Mouse (Mus musculus) limb, embryonic 11.5 days (tissue): Measurements from ENCODE around the gene Kpna2. TPM values are rescaled to one million over a fixed set of nuclear protein-coding genes. Genes with fewer than 3 reads are reported as not detected.

Experiments
- ATAC-seq: fragments of 200-750 bp; cut with Nextera tagmentation; 2 replicates; pipeline ENCODE4 v1.8.0; 2017; ENCODE audit warnings: low read depth; ENCODE audit not compliant: insufficient number of reproducible peaks, low FRiP score, low TSS enrichment
- DNase-seq: peaks from one replicate; pipeline ENCODE4 v3.0.0-alpha.2; 2015; ENCODE audit warnings: low spot score
- H3K27ac ChIP-seq: fragments of 300-500 bp; sonication (generic); replicated peaks from 2 replicates; pipeline ENCODE4 v1.5.1; 2014; ENCODE audit warnings: low read depth, mild to moderate bottlenecking, low read length
- H3K27me3 ChIP-seq: fragments of 300-500 bp; sonication (generic); 2 replicates; pipeline ENCODE4 v1.6.1; 2014; ENCODE audit warnings: mild to moderate bottlenecking, low read length, mixed read lengths; ENCODE audit not compliant: control insufficient read depth, insufficient read depth
- H3K36me3 ChIP-seq: fragments of 300-500 bp; sonication (generic); 2 replicates; pipeline ENCODE4 v1.6.1; 2014; ENCODE audit warnings: mild to moderate bottlenecking, low read length, moderate library complexity, mixed read lengths; ENCODE audit not compliant: control insufficient read depth, insufficient read depth
- H3K4me1 ChIP-seq: fragments of 300-500 bp; sonication (generic); 2 replicates; pipeline ENCODE4 v1.6.1; 2014; ENCODE audit warnings: low read length, mixed read lengths; ENCODE audit not compliant: control insufficient read depth, insufficient read depth
- H3K4me2 ChIP-seq: fragments of 300-500 bp; sonication (generic); 2 replicates; pipeline ENCODE4 v1.6.1; 2014; ENCODE audit warnings: low read depth, mild to moderate bottlenecking, moderate library complexity; ENCODE audit not compliant: severe bottlenecking
- H3K4me3 ChIP-seq: fragments of 300-500 bp; sonication (generic); 2 replicates; pipeline ENCODE4 v1.5.1; 2014; ENCODE audit warnings: low read depth, low read length
- H3K9ac ChIP-seq: fragments of 300-500 bp; sonication (generic); 2 replicates; pipeline ENCODE4 v1.6.1; 2014; ENCODE audit warnings: mild to moderate bottlenecking, low read length
- H3K9me3 ChIP-seq: fragments of 300-500 bp; sonication (generic); 2 replicates; pipeline ENCODE4 v1.6.1; 2016; ENCODE audit warnings: low read length; ENCODE audit not compliant: control insufficient read depth
- WGBS: fragments of 180-500 bp; shearing (Covaris S2); extraction: QIAGEN DNeasy Blood & Tissue Kit; methylation state at CpG from one replicate; pipeline ENCODE4 v1.1.7; 2014; 5-methylcytosine and 5-hydroxymethylcytosine counted together
- polyA plus RNA-seq: library from polyadenylated mRNA; unstranded; fragments of >200 nt; fragmentation: Nextera tagmentation; extraction: Ambion mirVana; gene quantifications from 2 replicates; pipeline ENCODE4 v1.2.1, GENCODE M21; 2014

The Kpna2 gene
- polyA plus RNA-seq, 1 experiment from 2014 or later: 640 TPM

DNA sequence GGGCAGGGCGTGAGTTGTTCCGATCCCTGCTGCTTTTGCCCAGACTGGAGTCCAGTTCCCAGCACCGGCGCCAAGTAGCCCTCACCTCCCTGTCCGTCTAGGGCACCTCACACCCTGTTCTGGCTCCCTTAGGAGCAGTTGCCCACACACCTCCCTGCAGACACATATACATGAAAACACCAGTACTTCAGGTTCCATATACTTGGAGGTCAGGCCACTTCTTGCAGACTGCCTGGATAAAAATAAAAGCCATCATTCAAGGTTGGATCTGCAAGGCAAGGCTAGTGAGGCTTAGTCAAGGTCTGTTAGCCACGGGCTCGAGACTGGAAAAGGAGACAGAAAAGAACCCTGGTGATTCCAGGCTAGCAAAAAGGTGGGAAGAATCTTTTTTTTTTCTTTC lies 32.3 kb upstream of the Kpna2 start:
- no peaks in the 10 kb centered on the region for H3K36me3 ChIP-seq

DNA sequence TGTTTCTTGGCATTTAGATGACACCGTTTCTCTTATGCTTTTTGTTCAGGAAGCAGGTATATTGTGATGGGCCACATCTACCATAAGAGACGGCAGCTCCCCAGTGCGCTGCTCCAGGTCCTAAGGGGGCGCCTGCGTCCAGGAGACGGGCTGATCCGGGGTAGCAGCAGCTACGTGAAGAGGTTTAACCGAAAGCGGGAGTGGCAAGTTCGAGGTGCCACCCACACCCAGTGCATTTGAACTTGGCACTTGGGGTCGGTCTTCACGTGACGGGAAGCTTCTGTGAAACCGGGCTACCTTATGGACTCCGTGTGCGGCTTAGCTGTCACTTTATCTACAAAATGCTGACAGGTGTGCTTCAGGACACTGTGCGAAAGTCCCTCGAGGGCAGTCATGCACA lies 30.2 kb upstream of the Kpna2 start:
- H3K27ac ChIP-seq: no peak overlapping the region
- H3K36me3 ChIP-seq: no peaks in the 10 kb centered on the region
- ATAC-seq (no peak), DNase-seq (no peak)
- no peak overlapping the region for H3K4me2 ChIP-seq
- WGBS: 55% methylated on average over 19 of the region's 19 CpGs
- no peak overlapping the region for H3K4me3 ChIP-seq
- no peak overlapping the region for H3K9ac ChIP-seq
- H3K4me1 ChIP-seq: peaks cover 9% of the 10 kb centered on the region; the same call in 1 of the 2 replicates
- H3K9me3 ChIP-seq: no peaks in the 10 kb centered on the region
- H3K27me3 ChIP-seq: 0 out of 2 replicates have a peak, but pooled peaks cover 5% of the 10 kb centered on the region

More for the DNA sequence above, 32.3 kb upstream of the Kpna2 start:
- Histone ChIP-seq H3K9ac (no peak overlapping the region), H3K27ac (no peak overlapping the region), H3K4me1 (no peaks in the 10 kb centered on the region), H3K4me2 (no peak overlapping the region), H3K4me3 (no peak overlapping the region), H3K9me3 (no peaks in the 10 kb centered on the region), H3K27me3 (0 out of 2 replicates have a peak, but pooled peaks cover under 1% of the 10 kb centered on the region)
- DNase-seq (no peak), ATAC-seq (no peak)
- WGBS: 55% methylated on average over 7 of the region's 7 CpGs

DNA sequence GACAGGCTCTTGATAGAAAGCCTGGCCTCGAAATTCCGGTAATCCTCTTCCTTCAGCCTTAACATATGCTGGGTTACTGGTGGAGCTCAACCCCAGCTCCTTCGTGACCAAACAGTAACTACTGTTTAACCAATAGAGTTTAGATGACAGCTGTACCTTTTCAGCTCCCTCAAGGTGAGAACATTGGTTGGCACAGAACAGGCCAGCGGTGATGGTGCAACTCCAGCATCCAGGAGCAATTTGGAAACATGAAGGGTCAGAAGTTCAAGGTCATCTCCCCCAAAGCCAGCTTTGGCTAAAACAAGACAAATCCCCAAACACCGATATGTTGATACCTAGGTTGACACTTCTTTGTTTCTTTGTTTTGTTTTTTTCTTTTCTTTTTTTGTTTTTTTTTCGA lies 29.4 kb upstream of the Kpna2 start:
- WGBS: 62% methylated on average over 6 of the region's 6 CpGs
- Histone ChIP-seq H3K9me3 (no peaks in the 10 kb centered on the region), H3K9ac (peak overlapping the region; percentile 68; the same call in 1 of the 2 replicates), H3K36me3 (no peaks in the 10 kb centered on the region), H3K4me2 (peak overlapping the region; percentile 68), H3K27me3 (0 out of 2 replicates have a peak, but pooled peaks cover 5% of the 10 kb centered on the region), H3K4me3 (no peak overlapping the region), H3K4me1 (peaks cover 12% of the 10 kb centered on the region; the same call in 1 of the 2 replicates), H3K27ac (no peak overlapping the region)
- ATAC-seq: no peak
- DNase-seq: no peak

DNA sequence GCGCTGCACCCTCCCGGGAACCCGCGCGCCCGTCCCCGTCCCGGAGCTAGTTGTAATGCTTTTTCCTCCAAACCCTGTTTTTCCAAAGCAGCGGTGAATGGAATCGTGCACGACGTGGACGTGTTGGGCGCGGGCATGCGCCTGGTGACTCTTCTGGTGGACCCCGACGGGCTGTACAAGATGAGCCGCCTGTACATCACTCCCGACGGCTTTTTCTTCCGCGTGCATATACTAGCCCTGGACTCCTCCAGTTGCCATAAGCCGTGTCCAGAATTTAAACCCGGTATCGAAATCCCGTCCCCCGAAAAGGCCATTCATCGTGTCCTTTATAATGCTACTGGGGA lies 28.9 kb upstream of the Kpna2 start:
- no peaks in the 10 kb centered on the region for H3K36me3 ChIP-seq
- 6% methylated on average over 29 of the region's 29 CpGs for whole genome bisulfite sequencing
- H3K4me3 ChIP-seq: peak overlapping the region; percentile 62
- ATAC-seq: peak; percentile 61
- no peak overlapping the region for H3K27ac ChIP-seq
- H3K4me1 ChIP-seq: peaks cover 12% of the 10 kb centered on the region; the same call in 1 of the 2 replicates
- H3K9me3 ChIP-seq: no peaks in the 10 kb centered on the region
- H3K27me3 ChIP-seq: 0 out of 2 replicates have a peak, but pooled peaks cover 5% of the 10 kb centered on the region
- DNase-seq: no peak
- H3K9ac ChIP-seq: peak overlapping the region; percentile 68
- H3K4me2 ChIP-seq: peak overlapping the region; percentile 68

DNA sequence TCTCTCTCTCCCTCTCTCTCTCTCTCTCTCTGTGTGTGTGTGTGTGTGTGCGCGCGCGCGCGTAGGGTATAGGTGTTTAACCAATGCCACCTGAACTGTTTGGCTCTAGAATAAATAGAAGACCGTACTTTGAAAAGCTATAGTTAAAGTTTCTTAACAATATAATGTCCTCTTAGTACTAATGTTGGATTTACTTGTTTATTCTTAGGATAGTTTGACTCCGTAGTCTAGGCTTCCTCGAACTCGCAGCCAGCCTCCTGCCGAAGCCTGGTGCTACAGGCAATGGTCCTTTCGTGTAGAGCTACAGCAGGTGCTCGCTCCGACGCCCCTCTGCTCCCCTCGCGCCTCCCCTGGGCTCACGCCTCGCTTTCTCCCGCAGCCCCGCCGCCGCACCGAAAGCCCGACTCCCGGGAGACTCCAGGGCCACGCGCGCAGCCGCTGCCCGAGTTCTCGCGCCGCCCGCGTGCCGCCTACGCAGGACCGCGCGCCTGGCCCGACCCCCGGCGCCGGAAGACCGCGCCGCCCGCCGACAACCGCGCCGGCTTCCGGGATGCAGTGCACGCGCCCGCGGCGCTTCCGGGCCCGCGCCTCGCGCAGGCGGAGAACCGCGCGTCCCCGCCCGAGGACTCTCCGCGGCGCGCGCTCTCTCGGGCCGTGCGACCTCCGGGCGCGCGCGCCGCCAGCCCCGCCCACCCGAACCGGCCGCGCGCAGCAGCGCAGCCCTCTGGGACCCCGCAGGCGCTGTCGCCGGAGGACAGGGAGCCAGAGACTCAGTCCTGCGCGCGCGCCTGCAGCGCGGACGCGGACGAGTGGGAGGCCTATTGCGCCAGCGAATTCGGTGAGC lies 28.3 kb upstream of the Kpna2 start:
- 0 out of 2 replicates have a peak, but pooled peaks cover 5% of the 10 kb centered on the region for H3K27me3 ChIP-seq
- peaks cover 12% of the 10 kb centered on the region; the same call in 1 of the 2 replicates for H3K4me1 ChIP-seq
- 1% methylated on average over 88 of the region's 107 CpGs for WGBS
- no peaks in the 10 kb centered on the region for H3K9me3 ChIP-seq
- peak overlapping the region; percentile 68 for H3K9ac ChIP-seq
- ATAC-seq (peak; percentile 84), DNase-seq (peak; percentile 85)
- H3K36me3 ChIP-seq: no peaks in the 10 kb centered on the region
- H3K4me3 ChIP-seq: peak overlapping the region; percentile 62
- no peak overlapping the region for H3K27ac ChIP-seq
- peak overlapping the region; percentile 68 for H3K4me2 ChIP-seq

DNA sequence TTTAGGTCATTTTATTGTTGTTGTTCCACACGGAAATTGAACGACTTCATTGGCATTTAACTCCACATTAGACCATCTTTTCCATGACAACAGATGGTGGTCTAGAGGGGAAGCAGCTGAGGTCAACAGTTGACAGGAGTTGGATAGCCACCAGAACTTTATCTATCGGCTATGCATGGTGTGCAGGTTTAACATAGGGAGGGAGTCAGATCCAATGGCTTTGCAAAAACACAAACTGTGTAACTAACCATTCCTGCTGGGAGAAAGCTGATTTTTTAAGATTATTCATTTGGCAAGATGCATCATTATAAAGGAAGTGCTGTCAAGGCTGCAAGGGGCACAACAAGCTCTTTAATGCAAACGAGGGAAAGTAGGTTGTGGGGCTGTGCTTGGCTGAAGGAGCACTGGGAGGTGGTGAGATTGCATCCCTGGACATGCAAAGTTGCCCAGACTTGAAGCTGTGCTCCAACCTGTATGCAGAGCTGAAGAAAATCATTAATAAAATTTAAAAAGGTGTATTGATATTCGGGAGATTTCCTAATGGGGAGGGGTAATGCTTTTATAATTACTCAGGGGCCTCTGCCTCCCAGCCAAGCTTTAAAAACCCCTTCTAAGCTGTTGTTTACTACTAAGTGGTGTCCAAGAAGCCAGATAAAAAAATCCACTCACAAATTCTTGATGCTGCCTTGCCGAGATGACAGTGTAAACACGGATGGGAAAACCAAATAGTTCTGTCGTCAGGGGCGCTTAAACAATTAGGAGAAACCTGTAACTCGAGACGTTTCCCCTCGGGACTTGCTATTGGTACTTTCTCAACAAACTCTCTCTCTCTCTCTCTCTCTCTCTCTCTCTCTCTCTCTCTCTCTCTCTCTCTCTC lies 27.5 kb upstream of the Kpna2 start:
- H3K4me3 ChIP-seq: peak overlapping the region; percentile 62; the same call in 1 of the 2 replicates
- H3K4me1 ChIP-seq: peaks cover 12% of the 10 kb centered on the region; the same call in 1 of the 2 replicates
- 0 out of 2 replicates have a peak, but pooled peaks cover 5% of the 10 kb centered on the region for H3K27me3 ChIP-seq
- ATAC-seq (no peak), DNase-seq (no peak)
- WGBS: 11% methylated on average over 12 of the region's 12 CpGs
- H3K9me3 ChIP-seq: no peaks in the 10 kb centered on the region
- no peak overlapping the region for H3K27ac ChIP-seq
- H3K36me3 ChIP-seq: no peaks in the 10 kb centered on the region
- H3K9ac ChIP-seq: no peak overlapping the region
- peak overlapping the region; percentile 68 for H3K4me2 ChIP-seq

DNA sequence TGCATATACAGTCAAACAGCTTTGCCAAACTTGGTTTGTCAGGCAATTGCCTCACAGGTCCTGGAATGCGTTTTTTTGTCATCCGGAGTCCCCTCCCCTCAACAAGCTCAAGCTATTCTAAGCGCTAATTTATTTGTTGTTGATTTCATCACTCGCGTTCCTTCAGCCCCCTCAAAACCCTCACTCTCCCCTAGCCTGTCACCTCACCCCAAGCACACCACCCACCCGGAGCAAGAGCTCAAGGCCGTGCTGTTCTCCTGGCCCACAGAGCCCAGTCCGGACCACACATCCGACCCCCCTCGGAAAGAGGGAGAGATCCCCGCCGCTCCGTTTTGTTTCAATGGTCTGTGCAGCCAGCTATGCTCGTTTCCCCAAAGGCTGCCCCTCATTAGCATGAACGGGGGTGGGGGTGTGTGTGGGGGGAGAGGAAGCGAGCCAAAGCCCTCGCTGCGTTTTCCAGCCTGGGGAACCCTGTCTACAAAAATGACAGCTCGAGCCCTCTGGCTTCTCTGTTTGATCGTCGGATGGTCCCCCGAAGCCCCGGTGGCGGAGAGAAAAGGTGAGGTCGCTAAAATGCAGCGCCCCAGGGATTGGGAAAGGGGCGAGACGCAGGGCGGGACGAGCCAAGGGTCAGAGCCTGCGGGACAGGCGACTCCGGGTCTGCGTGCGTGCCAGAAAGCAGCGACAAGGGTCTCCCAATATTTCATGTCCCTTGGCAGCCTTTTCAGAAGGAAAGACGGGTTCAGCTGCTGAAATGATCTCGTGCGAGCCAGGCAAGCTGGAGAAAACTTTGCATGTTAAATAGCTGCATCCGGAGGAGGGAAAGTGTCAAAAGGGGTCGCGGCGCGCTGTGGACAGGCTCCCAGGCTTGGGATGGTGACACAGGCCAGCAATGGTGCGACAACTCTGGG lies 26.3 kb upstream of the Kpna2 start, which contains the start of gene 1810010H24Rik:
Gene 1810010H24Rik, plus strand, starts transcription at position 271 of the 911 bp plus-strand sequence.
- Histone ChIP-seq H3K4me3 (peak within 1 kb of the TSS; percentile 33), H3K36me3 (no peaks in the 10 kb centered on the region), H3K9me3 (no peaks in the 10 kb centered on the region), H3K9ac (peak within 1 kb of the TSS; percentile 22; the same call in 1 of the 2 replicates), H3K4me1 (peaks cover 12% of the 10 kb centered on the region; the same call in 1 of the 2 replicates), H3K27me3 (0 out of 2 replicates have a peak, but pooled peaks cover 5% of the 10 kb centered on the region), H3K27ac (no peak within 1 kb of the TSS), H3K4me2 (peak within 1 kb of the TSS; percentile 78)
- ATAC-seq (0 out of 2 replicates have a peak, but pooled peaks have one; percentile 14), DNase-seq (peak; percentile 55)
- WGBS: under 1% methylated on average over 45 of the region's 45 CpGs
